Mouse (Mus musculus): Measurements from ENCODE around the gene Esp8.
"Not testable (repeated sequence)": the region's sequence is repeated elsewhere in the genome, so short reads cannot be mapped to it uniquely, and the experiment has no call there.

Esp8 gene

GRCm38 (mm10) chr17:40519818-40520217 lies at the start of gene Esp8:
TSS of gene Esp8 (plus strand) at chr17:40520022.
- no peak for DNase-seq

- not testable (repeated sequence) for DNase-seq
Observed at GRCm38 (mm10) chr17:40483566-40483965, 36.3 kb upstream of the Esp8 start.

- DNase-seq, result not testable (repeated sequence)
Observed at GRCm38 (mm10) chr17:40495468-40496185, 24.2 kb upstream of the Esp8 start.

GRCm38 (mm10) chr17:40529813-40530212 lies 10.0 kb downstream of the Esp8 start:
- no peak for DNase-seq

- no peak for DNase-seq
Observed at GRCm38 (mm10) chr17:40531147-40531546, 11.3 kb downstream of the Esp8 start.

- not testable (repeated sequence) for DNase-seq
Observed at GRCm38 (mm10) chr17:40547005-40547404, 27.2 kb downstream of the Esp8 start.

- no peak for DNase-seq
Observed at GRCm38 (mm10) chr17:40553470-40553869, 33.6 kb downstream of the Esp8 start.

GRCm38 (mm10) chr17:40561207-40561606 lies 41.4 kb downstream of the Esp8 start, which contains the start of gene Esp6:
TSS of gene Esp6 (plus strand) at chr17:40561507.
- no peak for DNase-seq
